Mouse (Mus musculus): ENCODE data around the gene Runx3.
A peak's percentile ranks its signal among the peaks of the same experiment; 100 is the strongest.

The Runx3 gene

DNA sequence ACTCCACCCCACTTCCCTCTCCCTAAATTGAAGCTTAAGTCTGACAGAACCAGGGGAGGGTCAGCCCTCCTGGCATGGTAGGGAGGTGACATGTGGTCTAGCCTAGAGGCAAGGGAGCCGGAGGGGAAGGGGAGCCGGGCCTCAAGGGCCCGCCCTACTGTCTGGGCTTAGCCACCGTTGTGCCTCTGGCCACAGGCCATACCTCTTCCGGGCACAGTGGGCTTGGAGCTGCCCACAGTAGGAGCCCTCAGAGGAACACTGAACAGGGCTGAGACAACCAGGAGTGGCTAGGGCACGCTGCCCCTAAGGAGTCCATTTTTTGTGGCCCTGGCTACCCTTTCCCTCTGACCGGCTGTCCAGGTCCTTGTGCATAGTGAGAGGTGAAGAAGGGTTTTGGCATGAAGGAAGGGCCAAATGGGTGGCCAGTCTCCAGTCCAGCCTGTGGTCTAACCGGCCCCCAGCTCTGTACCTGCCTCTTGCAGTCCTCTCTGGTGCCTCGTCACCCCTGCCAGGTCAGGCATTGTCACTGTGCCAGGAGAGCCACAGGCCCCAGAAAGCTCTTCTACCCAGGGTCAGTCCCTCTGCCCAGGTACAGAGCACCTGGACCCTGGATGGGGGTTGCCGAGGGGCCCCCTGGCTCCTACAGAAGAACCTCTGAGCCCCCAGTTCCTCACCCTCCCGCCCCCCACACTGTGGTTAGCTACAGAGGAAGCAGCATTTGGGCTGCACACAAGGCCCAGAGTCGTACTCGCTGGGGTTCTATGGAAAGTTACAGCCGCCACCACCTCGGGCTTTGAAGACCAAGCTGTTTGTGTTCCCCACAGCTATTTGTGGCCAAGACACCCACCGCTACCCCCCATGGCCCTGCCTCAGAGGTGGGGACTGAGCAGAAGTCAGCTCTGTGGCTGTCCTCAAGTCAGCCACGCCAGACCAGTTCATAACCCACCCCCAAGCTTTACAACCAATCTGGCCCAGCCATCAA, 22.3 kb upstream of the Runx3 start:
- no peaks in the 10 kb centered on the region for H3K27me3 ChIP-seq (ENCODE audit: control insufficient read depth, insufficient read depth, low read length, poor library complexity, severe bottlenecking)
- no peaks in the 10 kb centered on the region for H3K36me3 ChIP-seq (ENCODE audit: control insufficient read depth, insufficient read depth, low read length, poor library complexity, severe bottlenecking)
- DNase-seq (ENCODE audit: low read depth, low spot score), result no peak

GRCm38 (mm10) chr4:135102019-135102740, 18.3 kb upstream of the Runx3 start:
- no peak for DNase-seq (ENCODE audit: low read depth, low spot score)
- no peaks in the 10 kb centered on the region for H3K36me3 ChIP-seq (ENCODE audit: control insufficient read depth, insufficient read depth, low read length, poor library complexity, severe bottlenecking)
- no peaks in the 10 kb centered on the region for H3K27me3 ChIP-seq (ENCODE audit: control insufficient read depth, insufficient read depth, low read length, poor library complexity, severe bottlenecking)

DNA sequence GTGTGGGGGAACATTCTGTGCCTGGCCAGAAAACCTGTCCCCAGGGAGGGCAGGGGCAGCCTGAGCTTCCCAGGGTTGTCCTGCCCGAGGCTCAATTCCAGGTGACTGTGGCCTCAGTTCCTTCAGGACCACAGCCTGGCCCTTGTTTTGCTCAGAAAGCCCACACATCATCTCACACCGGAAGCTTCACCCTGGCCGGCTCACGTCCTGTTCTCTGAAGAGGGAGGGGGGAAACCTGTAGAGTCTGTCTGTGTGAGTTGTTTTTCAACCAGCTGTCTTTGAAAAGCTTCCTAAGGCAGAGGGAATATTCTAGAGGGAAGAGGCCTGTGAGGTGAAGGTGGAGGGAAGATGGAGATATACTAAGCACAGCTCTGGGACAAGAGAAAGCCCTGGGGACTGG, 17.7 kb upstream of the Runx3 start:
- Histone ChIP-seq H3K36me3 (ENCODE audit: control insufficient read depth, insufficient read depth, low read length, poor library complexity, severe bottlenecking) (no peaks in the 10 kb centered on the region), H3K27me3 (ENCODE audit: control insufficient read depth, insufficient read depth, low read length, poor library complexity, severe bottlenecking) (no peaks in the 10 kb centered on the region)
- DNase-seq (ENCODE audit: low read depth, low spot score), result peak; percentile 25

DNA sequence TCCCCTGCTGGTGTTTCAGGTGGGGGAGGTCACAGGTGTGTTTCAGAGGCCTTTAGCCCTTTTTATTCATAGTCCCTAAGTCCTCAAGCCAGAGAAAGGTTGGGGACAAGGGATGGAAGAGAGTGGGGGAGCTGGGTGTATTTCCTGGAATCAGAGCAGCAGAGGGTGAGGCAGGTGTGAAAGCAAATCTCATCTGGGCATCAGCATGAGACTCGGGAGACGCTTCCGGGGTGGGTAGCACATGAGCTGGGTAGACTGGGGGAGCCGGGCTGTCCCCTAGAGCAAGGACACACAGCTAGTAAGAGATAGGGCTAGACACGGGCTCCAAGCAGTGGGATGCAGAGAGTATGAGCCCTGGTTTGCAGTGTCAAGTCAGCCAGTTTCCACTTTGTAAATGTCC, 16.7 kb upstream of the Runx3 start:
- Histone ChIP-seq H3K36me3 (ENCODE audit: control insufficient read depth, insufficient read depth, low read length, poor library complexity, severe bottlenecking) (no peaks in the 10 kb centered on the region), H3K27me3 (ENCODE audit: control insufficient read depth, insufficient read depth, low read length, poor library complexity, severe bottlenecking) (no peaks in the 10 kb centered on the region)
- DNase-seq (ENCODE audit: low read depth, low spot score), result no peak

GRCm38 (mm10) chr4:135106968-135107367, 13.5 kb upstream of the Runx3 start:
- H3K27me3 ChIP-seq (ENCODE audit: control insufficient read depth, insufficient read depth, low read length, poor library complexity, severe bottlenecking), result no peaks in the 10 kb centered on the region
- no peaks in the 10 kb centered on the region for H3K36me3 ChIP-seq (ENCODE audit: control insufficient read depth, insufficient read depth, low read length, poor library complexity, severe bottlenecking)
- DNase-seq (ENCODE audit: low read depth, low spot score), result no peak

- Histone ChIP-seq H3K27me3 (ENCODE audit: control insufficient read depth, insufficient read depth, low read length, poor library complexity, severe bottlenecking) (no peaks in the 10 kb centered on the region), H3K36me3 (ENCODE audit: control insufficient read depth, insufficient read depth, low read length, poor library complexity, severe bottlenecking) (no peaks in the 10 kb centered on the region)
- no peak for DNase-seq (ENCODE audit: low read depth, low spot score)
Measured at GRCm38 (mm10) chr4:135108666-135109065, 11.8 kb upstream of the Runx3 start.

- DNase-seq (ENCODE audit: low read depth, low spot score), result no peak
- H3K36me3 ChIP-seq (ENCODE audit: control insufficient read depth, insufficient read depth, low read length, poor library complexity, severe bottlenecking), result no peaks in the 10 kb centered on the region
- H3K27me3 ChIP-seq (ENCODE audit: control insufficient read depth, insufficient read depth, low read length, poor library complexity, severe bottlenecking), result no peaks in the 10 kb centered on the region
Measured at GRCm38 (mm10) chr4:135113656-135114055, 6.8 kb upstream of the Runx3 start.

DNA sequence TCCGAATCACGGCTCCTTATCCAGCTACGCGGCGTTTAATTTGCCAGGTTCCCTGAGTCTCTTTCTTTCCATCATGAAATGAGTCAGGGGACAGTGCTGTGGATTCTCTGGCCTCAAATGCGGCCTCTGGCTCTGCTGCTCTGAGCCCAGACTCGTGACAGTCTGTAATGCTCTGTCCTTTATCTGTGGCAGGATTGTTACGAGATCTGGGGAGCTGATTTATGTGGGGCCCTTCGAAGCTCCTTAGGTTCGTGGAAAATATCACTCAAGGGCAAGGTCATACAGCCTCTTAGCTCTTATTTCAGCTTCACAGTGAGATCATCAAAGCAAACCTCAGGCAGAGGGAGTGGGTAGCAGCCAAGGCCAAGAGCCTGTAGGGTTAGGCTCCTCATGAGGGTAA, 6.2 kb upstream of the Runx3 start:
- Histone ChIP-seq H3K36me3 (ENCODE audit: control insufficient read depth, insufficient read depth, low read length, poor library complexity, severe bottlenecking) (no peaks in the 10 kb centered on the region), H3K27me3 (ENCODE audit: control insufficient read depth, insufficient read depth, low read length, poor library complexity, severe bottlenecking) (no peaks in the 10 kb centered on the region)
- no peak for DNase-seq (ENCODE audit: low read depth, low spot score)

DNA sequence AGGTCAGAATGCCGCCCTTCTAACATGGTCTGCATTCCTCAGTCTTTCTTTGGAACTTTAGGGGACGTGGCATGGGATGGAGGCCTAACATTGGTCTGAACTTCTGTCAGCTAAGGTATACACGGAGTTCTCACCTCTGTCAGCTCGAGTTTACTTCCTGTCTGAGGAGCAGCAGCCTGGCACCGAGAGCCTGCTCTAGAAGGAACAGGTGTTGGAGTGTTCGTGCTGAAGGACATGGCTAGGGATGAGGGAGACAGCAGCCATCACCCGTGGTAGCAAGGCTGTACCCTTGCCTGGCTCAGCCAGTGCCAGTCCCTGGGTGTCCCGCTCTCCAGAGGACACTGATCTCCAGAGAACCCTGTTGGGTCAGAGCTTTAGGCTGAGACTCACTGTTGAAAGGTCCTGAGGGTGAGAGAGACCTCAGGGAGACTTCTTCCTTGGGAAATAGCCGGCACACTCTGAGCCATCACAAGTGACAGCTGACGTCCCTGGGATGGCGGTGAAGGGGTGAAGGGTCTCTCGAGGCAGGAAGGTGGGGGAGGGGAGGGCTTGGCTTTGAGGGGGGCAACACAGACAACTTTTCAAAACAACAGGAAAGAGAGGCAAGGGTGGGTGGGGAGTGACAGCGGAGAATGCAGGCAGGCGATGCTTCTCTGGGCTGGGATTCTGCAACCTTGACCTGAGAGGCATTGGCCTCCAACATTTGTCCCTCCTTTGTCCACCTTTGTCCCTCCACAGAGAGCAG, 4.9 kb upstream of the Runx3 start:
- no peak for DNase-seq (ENCODE audit: low read depth, low spot score)
- H3K36me3 ChIP-seq (ENCODE audit: control insufficient read depth, insufficient read depth, low read length, poor library complexity, severe bottlenecking), result no peaks in the 10 kb centered on the region
- no peaks in the 10 kb centered on the region for H3K27me3 ChIP-seq (ENCODE audit: control insufficient read depth, insufficient read depth, low read length, poor library complexity, severe bottlenecking)

GRCm38 (mm10) chr4:135116391-135116790, 4.1 kb upstream of the Runx3 start:
- H3K36me3 ChIP-seq (ENCODE audit: control insufficient read depth, insufficient read depth, low read length, poor library complexity, severe bottlenecking), result no peaks in the 10 kb centered on the region
- H3K27me3 ChIP-seq (ENCODE audit: control insufficient read depth, insufficient read depth, low read length, poor library complexity, severe bottlenecking), result no peaks in the 10 kb centered on the region
- no peak for DNase-seq (ENCODE audit: low read depth, low spot score)

GRCm38 (mm10) chr4:135117846-135118245, 2.6 kb upstream of the Runx3 start:
- Histone ChIP-seq H3K27me3 (ENCODE audit: control insufficient read depth, insufficient read depth, low read length, poor library complexity, severe bottlenecking) (no peaks in the 10 kb centered on the region), H3K36me3 (ENCODE audit: control insufficient read depth, insufficient read depth, low read length, poor library complexity, severe bottlenecking) (no peaks in the 10 kb centered on the region)
- DNase-seq (ENCODE audit: low read depth, low spot score), result no peak

DNA sequence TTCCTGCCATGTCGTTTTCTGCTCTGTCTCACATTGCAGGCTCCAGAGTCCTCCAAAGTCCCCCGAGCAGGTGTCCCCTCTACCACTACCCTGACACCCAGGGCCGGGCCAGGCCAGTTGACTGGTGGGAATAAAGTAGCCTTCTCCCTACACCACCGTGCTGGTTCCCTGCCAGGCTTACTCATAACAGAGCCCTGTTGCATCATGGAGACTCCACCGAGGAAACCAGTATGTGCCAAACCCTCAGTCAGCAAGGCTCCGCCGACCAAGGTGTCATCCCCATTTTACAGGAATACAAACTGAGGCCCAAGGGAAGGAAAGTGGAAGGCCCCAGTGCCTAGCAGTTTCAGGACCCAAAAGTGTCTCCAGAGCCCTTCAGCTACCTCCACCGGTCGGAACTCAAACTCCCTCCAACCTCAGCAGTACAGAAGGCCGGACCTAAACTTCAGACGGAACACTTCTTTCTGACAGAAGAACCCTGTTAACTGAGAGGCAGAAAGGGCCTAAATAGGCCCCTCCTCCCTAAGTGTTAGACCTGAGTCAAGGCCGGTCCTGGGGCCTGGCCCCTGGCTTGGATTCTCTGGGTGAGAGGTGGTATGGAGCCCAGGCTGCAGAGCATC, 1.5 kb upstream of the Runx3 start:
- DNase-seq (ENCODE audit: low read depth, low spot score), result no peak
- H3K36me3 ChIP-seq (ENCODE audit: control insufficient read depth, insufficient read depth, low read length, poor library complexity, severe bottlenecking), result no peaks in the 10 kb centered on the region

GRCm38 (mm10) chr4:135123721-135124120, 3.3 kb downstream of the Runx3 start:
- H3K27me3 ChIP-seq (ENCODE audit: control insufficient read depth, insufficient read depth, low read length, poor library complexity, severe bottlenecking), result no peaks in the 10 kb centered on the region
- no peak for DNase-seq (ENCODE audit: low read depth, low spot score)
- no peaks in the 10 kb centered on the region for H3K36me3 ChIP-seq (ENCODE audit: control insufficient read depth, insufficient read depth, low read length, poor library complexity, severe bottlenecking)

More for the DNA sequence above, 1.5 kb upstream of the Runx3 start:
- H3K27me3 ChIP-seq (ENCODE audit: control insufficient read depth, insufficient read depth, low read length, poor library complexity, severe bottlenecking), result no peaks in the 10 kb centered on the region

DNA sequence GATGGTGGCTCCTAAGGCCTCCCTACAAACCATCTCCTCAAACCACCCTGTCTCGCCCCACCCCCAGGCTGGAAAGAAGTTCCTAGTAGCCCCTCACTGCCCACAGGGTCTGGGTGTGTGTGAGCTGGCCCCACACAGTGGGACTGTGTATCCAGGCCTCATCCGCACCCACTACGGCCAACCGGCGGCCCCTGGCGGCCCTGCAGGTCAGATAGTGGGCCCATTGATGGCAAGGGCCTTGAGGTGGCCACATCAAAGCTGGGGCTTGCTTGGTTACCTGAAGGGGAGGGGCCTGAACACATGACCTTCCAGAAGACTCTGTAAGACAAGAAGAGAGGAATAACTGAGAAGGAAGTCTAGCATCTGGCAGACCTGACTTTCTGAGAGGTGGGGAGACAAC, 4.3 kb downstream of the Runx3 start:
- no peaks in the 10 kb centered on the region for H3K27me3 ChIP-seq (ENCODE audit: control insufficient read depth, insufficient read depth, low read length, poor library complexity, severe bottlenecking)
- no peaks in the 10 kb centered on the region for H3K36me3 ChIP-seq (ENCODE audit: control insufficient read depth, insufficient read depth, low read length, poor library complexity, severe bottlenecking)
- DNase-seq (ENCODE audit: low read depth, low spot score), result no peak
